Mouse (Mus musculus) intestine, postnatal 0 days (tissue): Measurements from ENCODE around the gene Dnmt3a. TPM values are rescaled to one million over a fixed set of nuclear protein-coding genes. Genes with fewer than 3 reads are reported as not detected.

Experiments
- ATAC-seq: fragments of 200-750 bp; cut with Nextera tagmentation; 2 replicates; pipeline ENCODE4 v1.8.0; 2017; ENCODE audit warnings: mild to moderate bottlenecking, moderate TSS enrichment, moderate library complexity
- H3K27ac ChIP-seq: fragments of 300-500 bp; sonication (generic); 2 replicates; pipeline ENCODE4 v1.5.1; 2014; ENCODE audit warnings: mild to moderate bottlenecking, low read depth, low read length, moderate library complexity
- H3K27me3 ChIP-seq: fragments of 300-500 bp; sonication (generic); replicated peaks from 2 replicates; pipeline ENCODE4 v1.6.1; 2014; ENCODE audit warnings: low read length, mixed read lengths; ENCODE audit not compliant: control insufficient read depth, insufficient read depth
- H3K36me3 ChIP-seq: fragments of 300-500 bp; sonication (generic); 2 replicates; pipeline ENCODE4 v1.6.1; 2014; ENCODE audit warnings: mild to moderate bottlenecking, moderate library complexity; ENCODE audit not compliant: control insufficient read depth, insufficient read depth
- H3K4me1 ChIP-seq: fragments of 300-500 bp; sonication (generic); replicated peaks from 2 replicates; pipeline ENCODE4 v1.6.1; 2014; ENCODE audit warnings: antibody characterized with exemption, low read length, mixed read lengths; ENCODE audit not compliant: control insufficient read depth, insufficient read depth
- H3K4me2 ChIP-seq: fragments of 300-500 bp; sonication (generic); replicated peaks from 2 replicates; pipeline ENCODE4 v1.6.1; 2014; ENCODE audit warnings: low read depth, mild to moderate bottlenecking, moderate library complexity
- H3K4me3 ChIP-seq: fragments of 300-500 bp; sonication (generic); 2 replicates; pipeline ENCODE4 v1.5.1; 2014; ENCODE audit warnings: low read depth, low read length
- H3K9ac ChIP-seq: fragments of 300-500 bp; sonication (generic); 2 replicates; pipeline ENCODE4 v1.6.1; 2014; ENCODE audit warnings: mild to moderate bottlenecking, low read depth, low read length
- H3K9me3 ChIP-seq: fragments of 300-500 bp; sonication (generic); 2 replicates; pipeline ENCODE4 v1.6.1; 2016; ENCODE audit warnings: mixed run types; ENCODE audit not compliant: control insufficient read depth
- CTCF ChIP-seq: sonication (generic); IDR thresholded peaks from 2 replicates; pipeline ENCODE4 v1.5.1; 2016; ENCODE audit warnings: low read depth, mild to moderate bottlenecking, control low read depth, antibody characterized with exemption, moderate library complexity
- WGBS: fragments of 180-500 bp; shearing (Covaris S2); extraction: QIAGEN DNeasy Blood & Tissue Kit; methylation state at CpG from one replicate; pipeline ENCODE4 v1.1.7; 2014; 5-methylcytosine and 5-hydroxymethylcytosine counted together
- polyA plus RNA-seq: library from polyadenylated mRNA; unstranded; fragments of >200 nt; fragmentation: Nextera tagmentation; extraction: Ambion mirVana; gene quantifications from 2 replicates; pipeline ENCODE4 v1.2.1, GENCODE M21; 2015

Gene Dnmt3a
- polyA plus RNA-seq, 1 experiment from 2014 or later, result 33.9 TPM

DNA sequence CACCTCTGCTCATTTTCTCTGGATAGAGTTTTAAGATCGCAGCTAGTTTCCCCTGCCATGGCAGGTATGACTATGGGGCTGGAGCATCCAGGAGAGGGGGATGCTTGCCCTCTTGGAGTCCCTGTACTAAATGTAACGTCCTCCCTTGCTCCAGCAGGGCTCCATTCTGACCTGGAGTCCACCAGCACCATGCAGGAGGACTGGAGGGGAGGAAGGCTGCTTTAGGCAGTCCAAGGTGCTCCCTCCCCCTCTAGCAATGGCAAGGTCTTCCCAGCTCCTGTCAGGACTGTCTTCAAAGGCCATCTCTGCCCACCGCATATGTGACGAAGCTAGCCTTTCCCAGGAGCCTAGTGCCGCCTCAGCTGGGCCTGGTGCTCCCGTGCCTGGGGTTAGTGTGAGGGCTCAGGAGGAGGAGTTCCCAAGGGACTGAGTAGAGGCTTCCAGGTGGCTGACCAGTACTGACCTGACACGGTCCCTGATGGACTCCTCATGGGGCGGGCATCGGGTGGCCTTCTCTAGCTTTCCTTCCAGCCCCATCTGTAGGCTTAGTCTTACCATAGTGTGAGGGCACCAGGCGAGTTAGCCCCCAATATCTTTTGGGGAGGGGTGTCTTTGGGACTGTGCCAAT lies 104.8 kb downstream of the Dnmt3a start:
- Histone ChIP-seq H3K9me3 (no peaks in the 10 kb centered on the region), H3K9ac (no peak overlapping the region), H3K27ac (no peak overlapping the region), H3K36me3 (peaks cover 56% of the 10 kb centered on the region), H3K4me1 (no peaks in the 10 kb centered on the region), H3K27me3 (no peaks in the 10 kb centered on the region), H3K4me2 (no peak overlapping the region), H3K4me3 (no peak overlapping the region)
- ATAC-seq, result no peak
- WGBS, result 67% methylated on average over 10 of the region's 10 CpGs
- no peak for TF ChIP-seq CTCF

DNA sequence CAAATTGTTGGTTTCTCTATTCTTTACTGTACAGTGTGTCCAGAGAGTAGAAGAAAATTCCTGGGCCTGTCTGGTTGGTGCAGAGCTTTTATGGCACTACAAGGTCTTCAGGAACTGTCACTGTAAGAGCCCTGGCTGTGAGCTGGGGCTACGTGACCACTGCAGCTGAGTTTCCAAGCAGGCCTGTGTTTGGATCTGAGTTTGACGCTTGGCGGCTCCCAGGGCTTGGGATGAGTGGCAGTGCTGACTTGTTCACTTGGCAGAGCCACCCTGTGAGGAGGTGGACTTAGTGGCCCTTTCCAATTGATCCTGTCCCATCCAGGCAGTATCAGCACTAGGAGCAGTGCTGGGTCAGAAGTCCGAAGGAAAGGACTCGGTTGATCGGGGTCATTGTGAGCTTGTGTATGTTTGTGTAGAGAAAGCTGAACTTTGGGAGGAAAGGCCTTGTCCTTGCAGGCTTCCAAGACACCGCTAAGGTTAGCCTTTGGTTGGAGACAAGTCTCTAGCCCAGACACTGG lies 106.1 kb downstream of the Dnmt3a start:
- Histone ChIP-seq H3K4me3 (no peak overlapping the region), H3K36me3 (peaks cover 48% of the 10 kb centered on the region), H3K9me3 (no peaks in the 10 kb centered on the region), H3K9ac (no peak overlapping the region), H3K4me2 (no peak overlapping the region), H3K27ac (no peak overlapping the region), H3K27me3 (no peaks in the 10 kb centered on the region), H3K4me1 (no peaks in the 10 kb centered on the region)
- 87% methylated on average over 7 of the region's 7 CpGs for WGBS
- no peak for TF ChIP-seq CTCF
- ATAC-seq, result no peak

DNA sequence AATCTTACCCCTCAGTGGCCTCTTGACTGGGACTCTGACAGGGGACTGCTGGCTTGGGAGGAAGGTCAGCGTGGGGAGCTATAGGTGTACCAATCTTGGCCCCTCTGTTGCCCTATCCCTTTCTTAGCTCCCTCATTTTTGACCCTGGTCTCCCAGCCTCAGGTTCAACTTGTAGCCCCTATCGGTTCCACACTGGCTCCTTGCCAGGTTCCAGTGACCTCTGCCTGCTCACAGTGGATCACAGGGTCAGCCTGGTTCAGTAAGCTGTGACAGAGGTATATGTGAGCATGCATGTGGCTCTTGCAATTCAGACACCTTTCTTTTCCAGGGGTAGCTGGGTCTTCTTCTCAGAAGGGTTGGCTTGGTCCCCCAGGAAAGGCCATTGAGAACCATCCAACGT lies 110.0 kb downstream of the Dnmt3a start:
- H3K9ac ChIP-seq, result no peak overlapping the region
- no peak for TF ChIP-seq CTCF
- 78% methylated on average over 3 of the region's 3 CpGs for WGBS
- H3K27me3 ChIP-seq, result no peaks in the 10 kb centered on the region
- peaks cover 17% of the 10 kb centered on the region; the same call in 1 of the 2 replicates for H3K36me3 ChIP-seq
- no peak overlapping the region for H3K27ac ChIP-seq
- no peaks in the 10 kb centered on the region for H3K4me1 ChIP-seq
- no peak overlapping the region for H3K4me2 ChIP-seq
- H3K9me3 ChIP-seq, result no peaks in the 10 kb centered on the region
- no peak for ATAC-seq
- no peak overlapping the region for H3K4me3 ChIP-seq

DNA sequence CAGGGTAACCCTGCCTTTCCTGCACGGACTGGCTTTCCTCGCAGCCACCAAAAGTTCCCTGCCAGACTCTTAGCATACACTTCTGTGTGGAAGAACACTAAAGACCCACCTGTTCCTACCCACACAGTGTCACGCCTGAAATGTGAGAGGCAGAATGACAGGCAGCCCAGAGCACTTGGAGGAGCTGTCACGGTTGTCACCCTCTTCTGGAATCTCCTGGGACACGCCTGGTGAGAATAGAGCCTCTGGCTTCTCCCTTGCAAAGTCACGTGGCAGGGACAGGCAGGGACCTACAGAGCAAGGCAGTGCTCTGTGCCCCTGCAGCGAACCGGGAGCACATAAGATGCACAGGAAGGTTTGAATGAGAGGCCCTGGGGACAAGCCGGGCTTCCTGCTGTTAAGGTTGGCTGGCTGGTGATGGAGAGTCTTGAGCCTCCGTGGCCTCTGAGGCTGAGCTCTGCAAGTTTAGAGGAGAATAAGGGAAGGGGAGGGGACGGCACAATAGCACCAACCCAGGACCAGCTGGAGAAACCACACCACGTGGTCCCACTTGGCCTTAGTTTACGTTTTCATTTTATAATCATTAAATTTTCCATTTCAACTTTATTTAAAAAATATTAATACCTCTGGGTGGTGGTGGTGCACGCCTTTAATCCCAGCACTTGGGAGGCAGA lies 112.0 kb downstream of the Dnmt3a start:
- no peak for ATAC-seq
- H3K36me3 ChIP-seq, result peaks cover 4% of the 10 kb centered on the region; the same call in 1 of the 2 replicates
- H3K4me2 ChIP-seq, result no peak overlapping the region
- H3K27me3 ChIP-seq, result no peaks in the 10 kb centered on the region
- H3K9me3 ChIP-seq, result no peaks in the 10 kb centered on the region
- TF ChIP-seq CTCF, result no peak
- no peak overlapping the region for H3K9ac ChIP-seq
- H3K27ac ChIP-seq, result no peak overlapping the region
- no peak overlapping the region for H3K4me3 ChIP-seq
- H3K4me1 ChIP-seq, result no peaks in the 10 kb centered on the region
- 32% methylated on average over 14 of the region's 14 CpGs for WGBS

DNA sequence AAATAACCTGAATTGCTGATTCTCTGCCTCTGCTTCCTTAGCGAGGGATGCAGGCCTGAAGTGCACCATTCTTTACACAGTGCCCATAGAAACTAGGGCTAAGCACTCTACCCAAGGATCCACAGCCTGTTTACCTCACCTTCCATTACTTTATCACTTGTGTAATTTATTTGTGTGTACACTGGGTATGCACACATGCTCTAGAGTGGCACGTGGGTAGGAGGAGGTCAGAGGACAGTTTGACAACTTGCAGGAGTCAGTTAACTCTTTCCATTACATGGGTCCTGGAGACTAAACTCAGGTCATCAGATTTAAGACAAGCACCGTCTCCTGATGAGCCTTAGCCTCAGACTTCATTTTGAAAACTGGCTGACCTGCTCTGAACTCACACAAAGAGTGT lies 112.8 kb downstream of the Dnmt3a start:
- peaks cover 4% of the 10 kb centered on the region; the same call in 1 of the 2 replicates for H3K36me3 ChIP-seq
- H3K4me1 ChIP-seq, result no peaks in the 10 kb centered on the region
- no peak overlapping the region for H3K9ac ChIP-seq
- 44% methylated on average over 3 of the region's 3 CpGs for WGBS
- no peak overlapping the region for H3K27ac ChIP-seq
- no peak overlapping the region for H3K4me2 ChIP-seq
- no peaks in the 10 kb centered on the region for H3K9me3 ChIP-seq
- ATAC-seq, result no peak
- no peaks in the 10 kb centered on the region for H3K27me3 ChIP-seq
- no peak overlapping the region for H3K4me3 ChIP-seq
- TF ChIP-seq CTCF, result no peak

DNA sequence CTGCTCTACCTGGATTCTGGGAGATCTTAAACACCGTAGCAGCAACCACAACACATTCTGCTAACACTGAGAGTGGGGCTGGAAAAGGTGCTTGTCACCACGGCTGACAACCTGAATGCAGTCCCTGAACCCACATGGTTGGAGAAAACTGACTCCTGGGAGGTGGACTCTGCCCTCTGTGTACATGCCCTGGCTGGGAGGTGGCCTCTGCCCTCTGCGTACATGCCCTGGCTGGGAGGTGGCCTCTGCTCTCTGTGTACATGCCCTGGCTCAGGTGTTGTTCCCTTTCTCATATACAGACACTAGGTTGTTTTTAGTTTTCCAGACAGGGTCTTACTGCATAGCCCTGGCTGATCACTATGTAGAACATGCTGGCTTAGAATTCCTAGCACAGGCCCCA lies 113.6 kb downstream of the Dnmt3a start:
- 44% methylated on average over 3 of the region's 3 CpGs for WGBS
- peak; percentile 80 for ATAC-seq
- H3K4me1 ChIP-seq, result no peaks in the 10 kb centered on the region
- H3K36me3 ChIP-seq, result peaks cover 4% of the 10 kb centered on the region; the same call in 1 of the 2 replicates
- H3K9me3 ChIP-seq, result no peaks in the 10 kb centered on the region
- TF ChIP-seq CTCF, result no peak
- no peak overlapping the region for H3K27ac ChIP-seq
- no peak overlapping the region; the same call in 1 of the 2 replicates for H3K4me2 ChIP-seq
- H3K9ac ChIP-seq, result no peak overlapping the region
- H3K4me3 ChIP-seq, result no peak overlapping the region
- H3K27me3 ChIP-seq, result no peaks in the 10 kb centered on the region
